Mouse (Mus musculus) adrenal gland, adult 2 months (tissue): ENCODE measurements around the gene Idua. TPM values are rescaled to one million over a fixed set of nuclear protein-coding genes. Genes with fewer than 3 reads are reported as not detected.

Experiments
- DNase-seq: peaks from one replicate; pipeline ENCODE4 v3.0.0; 2021
- polyA plus RNA-seq: library from polyadenylated mRNA; depleted of rRNA; stranded (reverse); fragments of >200 nt; gene quantifications from 2 replicates; pipeline ENCODE4 v1.2.3, GENCODE M21; 2012; rRNA removed
- total RNA-seq, 2 experiments: library from RNA; stranded (reverse); gene quantifications; 2 replicates each; pipeline ENCODE4 v1.2.3; 2021

Idua gene
- total and polyA plus RNA-seq, 3 experiments = 15.5 to 41.7 (median 16.3) TPM

- DNase-seq = no peak
Observed at GRCm38 (mm10) chr5:108719761-108720160, 59.6 kb downstream of the Idua start.

DNA sequence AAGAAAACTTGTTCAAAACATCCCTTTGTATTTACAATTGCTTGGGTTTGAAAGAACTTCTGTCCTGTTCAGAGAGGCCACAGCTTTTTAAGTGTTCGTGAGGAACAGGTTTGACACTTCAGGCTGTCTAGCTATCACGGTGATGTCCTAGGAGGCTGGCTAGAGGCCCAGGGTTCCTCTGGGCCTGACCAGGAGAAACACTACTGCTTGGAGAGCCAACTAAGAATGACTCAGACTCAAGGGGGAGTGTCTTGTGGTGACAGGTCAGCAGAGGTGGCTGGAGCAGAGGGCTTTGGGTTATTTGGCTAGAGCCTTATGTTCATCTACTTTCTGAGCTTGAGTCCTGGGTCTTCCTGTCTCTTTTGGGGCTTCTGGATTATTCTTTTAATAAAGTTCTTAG is 63.9 kb downstream of the Idua start:
- DNase-seq = peak; percentile 79

DNA sequence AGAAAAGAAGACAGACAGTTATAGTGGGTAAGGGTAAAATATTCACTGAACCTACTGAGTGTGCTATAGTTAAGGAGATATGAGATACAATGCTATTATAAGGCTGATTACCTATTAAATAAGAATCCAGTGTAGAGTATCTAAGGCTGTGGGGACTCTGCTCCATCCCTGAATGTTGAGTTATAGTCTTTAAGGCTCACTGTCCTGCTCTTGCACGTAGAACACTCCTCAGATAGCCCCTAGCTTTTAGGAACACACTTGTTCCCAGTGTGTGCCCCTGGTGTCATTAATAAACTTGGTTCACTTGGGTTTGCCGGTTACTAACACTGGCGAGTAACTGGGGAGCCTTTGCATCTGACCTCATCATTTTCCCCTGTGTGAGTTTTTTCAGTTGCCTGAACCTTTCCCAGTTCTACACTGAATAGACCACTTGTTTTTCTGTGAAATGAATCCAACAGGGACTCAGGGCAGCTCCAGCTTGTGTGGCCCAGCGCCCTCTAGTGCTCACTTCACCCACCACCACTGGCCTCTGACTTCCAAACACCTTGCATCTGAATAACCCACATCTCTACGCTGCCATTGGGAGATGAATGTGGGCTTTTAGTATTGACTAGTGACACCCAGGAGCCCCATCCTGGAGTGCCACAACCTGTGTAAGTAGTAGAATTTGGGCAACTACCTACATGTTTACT is 66.6 kb downstream of the Idua start:
- DNase-seq = peak; percentile 75

- DNase-seq = no peak
Observed at GRCm38 (mm10) chr5:108727425-108727824, 67.3 kb downstream of the Idua start.

Other genes starting within 250 kb of the Idua start
- 100 to 1,000 TPM; 370 to 504 TPM for gene Atp5k, start 225.9 kb upstream of the Idua start, total RNA-seq
- gene Atp5k, start 225.9 kb upstream of the Idua start, polyA plus RNA-seq = 22.4 and 22.9 TPM in 2 replicates
- 1 to 10 TPM; 1.0 TPM for gene Mfsd7a, start 211.4 kb upstream of the Idua start, total RNA-seq
- gene Mfsd7a, start 211.4 kb upstream of the Idua start, polyA plus RNA-seq = 3.0 TPM in 2 replicates
- gene Pcgf3, start 199.1 kb upstream of the Idua start, total RNA-seq = 10 to 100 TPM; 31.8 to 50.9 TPM
- gene Pcgf3, start 199.1 kb upstream of the Idua start, polyA plus RNA-seq = 5.2 and 8.4 TPM in 2 replicates
- gene Cplx1, start 110.3 kb upstream of the Idua start, total RNA-seq = 1 to 10 TPM; 2.0 to 3.7 TPM
- gene Cplx1, start 110.3 kb upstream of the Idua start, polyA plus RNA-seq = 0.83 and 1.6 TPM in 2 replicates
- 10 to 100 TPM; 86.4 to 87.1 TPM for gene Gak, start 30.6 kb upstream of the Idua start, total RNA-seq
- 72.8 and 87.2 TPM in 2 replicates for gene Gak, start 30.6 kb upstream of the Idua start, polyA plus RNA-seq
- gene Tmem175, start 30.6 kb upstream of the Idua start, total RNA-seq = 10 to 100 TPM; 25.7 to 28.5 TPM
- 50.2 and 61.8 TPM in 2 replicates for gene Tmem175, start 30.6 kb upstream of the Idua start, polyA plus RNA-seq
- gene Dgkq, start 9.3 kb downstream of the Idua start, total RNA-seq = 10 to 100 TPM; 13.6 to 20.7 TPM
- 20.8 and 22.0 TPM in 2 replicates for gene Dgkq, start 9.3 kb downstream of the Idua start, polyA plus RNA-seq
- gene Slc26a1, start 15.2 kb downstream of the Idua start, total RNA-seq = under 1 TPM; 0.21 to 0.81 TPM
- gene Slc26a1, start 15.2 kb downstream of the Idua start, polyA plus RNA-seq = 0.21 and 0.85 TPM in 2 replicates
- gene Fgfrl1, start 32.1 kb downstream of the Idua start, total RNA-seq = 10 to 100 TPM; 21.5 to 48.5 TPM
- gene Fgfrl1, start 32.1 kb downstream of the Idua start, polyA plus RNA-seq = 72.1 and 103 TPM in 2 replicates
- not detected for gene Rnf212, start 114.7 kb downstream of the Idua start, total RNA-seq
- not detected in 2 replicates for gene Rnf212, start 114.7 kb downstream of the Idua start, polyA plus RNA-seq
- gene Tmed11, start 135.0 kb downstream of the Idua start, total RNA-seq = not detected
- not detected in 2 replicates for gene Tmed11, start 135.0 kb downstream of the Idua start, polyA plus RNA-seq
- not detected for gene Vmn2r8, start 148.5 kb downstream of the Idua start, total RNA-seq
- not detected in 2 replicates for gene Vmn2r8, start 148.5 kb downstream of the Idua start, polyA plus RNA-seq
- gene Vmn2r9, start 192.3 kb downstream of the Idua start, total RNA-seq = not detected
- not detected in 2 replicates for gene Vmn2r9, start 192.3 kb downstream of the Idua start, polyA plus RNA-seq